Mouse (Mus musculus) liver, adult 2 months (tissue): ENCODE measurements around the gene Gm49776. TPM values are rescaled to one million over a fixed set of nuclear protein-coding genes. Genes with fewer than 3 reads are reported as not detected.
A peak's percentile ranks its signal among the peaks of the same experiment; 100 is the strongest.

Experiments
- DNase-seq: peaks from one replicate; pipeline ENCODE4 v3.0.0-alpha.2; 2011; ENCODE audit warnings: low read depth, low spot score; ENCODE audit errors: extremely low read depth
- H3K27ac ChIP-seq: fragments of 200-500 bp; replicated peaks from 2 replicates; pipeline ENCODE4 v1.5.1; 2012; ENCODE audit warnings: low read depth, mild to moderate bottlenecking, control low read depth, inconsistent platforms, low read length; ENCODE audit not compliant: insufficient read depth
- H3K27me3 ChIP-seq: fragments of 200-500 bp; 2 replicates; pipeline ENCODE4 v1.6.1; 2012; ENCODE audit warnings: mild to moderate bottlenecking, moderate library complexity, low read length, inconsistent platforms; ENCODE audit not compliant: control insufficient read depth, insufficient read depth
- H3K36me3 ChIP-seq: fragments of 200-500 bp; 2 replicates; pipeline ENCODE4 v1.6.1; 2012; ENCODE audit warnings: low read length, inconsistent platforms; ENCODE audit not compliant: control insufficient read depth, insufficient read depth
- H3K4me1 ChIP-seq: fragments of 200-500 bp; 2 replicates; pipeline ENCODE4 v1.6.1; 2011; ENCODE audit warnings: low read length; ENCODE audit not compliant: control insufficient read depth, insufficient read depth
- H3K4me3 ChIP-seq: fragments of 200-500 bp; 2 replicates; pipeline ENCODE4 v1.5.1; 2011; ENCODE audit warnings: low read depth, mild to moderate bottlenecking, control low read depth, low read length, moderate library complexity; ENCODE audit not compliant: insufficient read depth
- H3K79me2 ChIP-seq: fragments of 200-500 bp; 2 replicates; pipeline ENCODE4 v1.6.1; 2012; ENCODE audit warnings: inconsistent platforms, mild to moderate bottlenecking, low read length, moderate library complexity; ENCODE audit not compliant: control insufficient read depth, insufficient read depth
- H3K9ac ChIP-seq: fragments of 200-500 bp; 2 replicates; pipeline ENCODE4 v1.6.1; 2012; ENCODE audit warnings: low read depth, mild to moderate bottlenecking, control low read depth, inconsistent platforms, low read length
- CTCF ChIP-seq: fragments of 200-500 bp; IDR thresholded peaks from 2 replicates; pipeline ENCODE4 v1.5.1; 2011; ENCODE audit warnings: low read depth, low read length, control low read depth
- POLR2A ChIP-seq: fragments of 200-500 bp; IDR thresholded peaks from 2 replicates; pipeline ENCODE4 v1.6.1; 2011; ENCODE audit warnings: low read length, control low read depth; ENCODE audit not compliant: insufficient read depth; ENCODE audit errors: extremely low read depth
- WGBS: fragments of 180-500 bp; shearing (Covaris S2); methylation state at CpG from one replicate; pipeline ENCODE4 v1.1.7; 2018; 5-methylcytosine and 5-hydroxymethylcytosine counted together
- polyA plus RNA-seq: library from polyadenylated mRNA; depleted of rRNA; stranded (reverse); fragments of >200 nt; gene quantifications from 2 replicates; pipeline ENCODE4 v1.2.3, GENCODE M21; 2012
- total RNA-seq: library from RNA; depleted of rRNA; stranded (reverse); fragments of >200 nt; gene quantifications from 2 replicates; pipeline ENCODE4 v1.2.3, GENCODE M21; 2014

Gene Gm49776
- total and polyA plus RNA-seq, 2 experiments: not detected

GRCm38 (mm10) chr16:18217579-18217978 lies 40.5 kb downstream of the Gm49776 start, which contains the start of gene Ccdc188:
TSS of gene Ccdc188 (plus strand) at chr16:18217879.
- no peak for TF ChIP-seq CTCF
- TF ChIP-seq POLR2A: no peak
- no peaks in the 10 kb centered on the region for H3K79me2 ChIP-seq
- no peak within 1 kb of the TSS for H3K27ac ChIP-seq
- H3K4me3 ChIP-seq: no peak within 1 kb of the TSS
- H3K36me3 ChIP-seq: no peaks in the 10 kb centered on the region
- no peak within 1 kb of the TSS for H3K9ac ChIP-seq
- no peak for DNase-seq
- 93% methylated on average over 4 of the region's 4 CpGs for WGBS
- H3K27me3 ChIP-seq: no peaks in the 10 kb centered on the region
- no peaks in the 10 kb centered on the region for H3K4me1 ChIP-seq

GRCm38 (mm10) chr16:18214858-18215257 lies 43.3 kb downstream of the Gm49776 start:
- DNase-seq: no peak
- no peaks in the 10 kb centered on the region for H3K36me3 ChIP-seq
- no peaks in the 10 kb centered on the region for H3K27me3 ChIP-seq
- TF ChIP-seq POLR2A (no peak), CTCF (no peak)
- H3K27ac ChIP-seq: no peak overlapping the region
- no peak overlapping the region for H3K9ac ChIP-seq
- no peaks in the 10 kb centered on the region for H3K79me2 ChIP-seq
- 87% methylated on average over 7 of the region's 7 CpGs for WGBS
- H3K4me3 ChIP-seq: no peak overlapping the region
- no peaks in the 10 kb centered on the region for H3K4me1 ChIP-seq

GRCm38 (mm10) chr16:18213689-18214088 lies 44.4 kb downstream of the Gm49776 start:
- TF ChIP-seq CTCF: no peak
- TF ChIP-seq POLR2A: no peak
- Histone ChIP-seq H3K27me3 (no peaks in the 10 kb centered on the region), H3K27ac (no peak overlapping the region), H3K4me1 (no peaks in the 10 kb centered on the region), H3K4me3 (no peak overlapping the region), H3K9ac (no peak overlapping the region), H3K79me2 (no peaks in the 10 kb centered on the region), H3K36me3 (no peaks in the 10 kb centered on the region)
- DNase-seq: no peak
- 72% methylated on average over 6 of the region's 6 CpGs for WGBS

- Histone ChIP-seq H3K4me1 (no peaks in the 10 kb centered on the region), H3K9ac (no peak overlapping the region), H3K27ac (no peak overlapping the region), H3K79me2 (no peaks in the 10 kb centered on the region), H3K36me3 (no peaks in the 10 kb centered on the region), H3K4me3 (no peak overlapping the region), H3K27me3 (no peaks in the 10 kb centered on the region)
- peak; percentile 34 for DNase-seq
- WGBS: 46% methylated on average over 10 of the region's 10 CpGs
- TF ChIP-seq POLR2A (no peak), CTCF (peak; percentile 98)
Measured at GRCm38 (mm10) chr16:18211417-18212171, 46.5 kb downstream of the Gm49776 start.

- Histone ChIP-seq H3K4me1 (no peaks in the 10 kb centered on the region), H3K27ac (no peak overlapping the region), H3K27me3 (no peaks in the 10 kb centered on the region), H3K9ac (no peak overlapping the region), H3K79me2 (no peaks in the 10 kb centered on the region), H3K4me3 (no peak overlapping the region), H3K36me3 (no peaks in the 10 kb centered on the region)
- TF ChIP-seq POLR2A (no peak), CTCF (peak; percentile 77)
- 15% methylated on average over 8 of the region's 8 CpGs for WGBS
- DNase-seq: no peak
Measured at GRCm38 (mm10) chr16:18210701-18211416, 47.3 kb downstream of the Gm49776 start.
